Mouse (Mus musculus): ENCODE results near the gene Leprot.

- TF ChIP-seq TAL1 (IDR thresholded peaks at IDR 0.05; ENCODE audit: low read length), result no peak
- TF ChIP-seq GATA1 (IDR thresholded peaks at IDR 0.05; ENCODE audit: low read length), result no peak
Observed at GRCm38 (mm10) chr4:101705325-101705724, 57.8 kb downstream of the Leprot start.

Data from erythroblast, embryonic 14.5 days (primary cell).